Mouse (Mus musculus): ENCODE data around the gene Katnbl1.

DNA sequence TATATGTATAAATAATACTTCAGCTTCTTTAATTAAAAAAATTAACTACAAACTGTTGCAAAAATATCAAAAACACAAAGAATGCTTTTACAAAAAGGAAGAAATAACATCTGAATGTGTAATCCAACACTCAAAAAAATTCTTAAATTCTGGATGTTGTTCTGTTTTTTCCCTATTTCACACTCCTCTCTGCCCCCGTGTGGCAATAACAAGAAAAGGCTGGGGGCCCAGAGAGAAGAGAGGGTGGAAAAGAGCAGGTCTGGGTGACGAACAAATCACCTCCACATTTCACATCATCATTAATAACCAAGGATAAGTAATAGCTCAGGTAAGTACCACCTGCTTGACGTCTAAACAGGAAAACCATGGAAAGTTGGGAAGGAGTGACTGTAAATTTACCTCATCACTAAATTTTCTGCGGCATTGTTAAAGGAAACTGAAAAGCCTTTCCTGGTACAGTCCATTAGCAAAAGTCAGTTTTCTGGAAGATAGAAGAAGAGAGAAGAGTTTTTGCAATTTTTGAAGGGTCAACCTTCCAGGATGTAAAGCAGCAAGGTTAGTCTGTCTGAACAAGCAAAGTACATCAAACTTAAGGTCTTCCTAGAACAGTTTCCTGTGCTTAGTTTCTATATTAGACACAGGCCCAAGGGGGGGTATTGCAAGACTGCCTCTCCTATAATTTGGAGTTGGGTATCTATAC lies 70.7 kb downstream of the Katnbl1 start:
- TF ChIP-seq POLR2A (IDR thresholded peaks at IDR 0.05; ENCODE audit: low read depth, low read length): no peak
- TF ChIP-seq CTCF (conservative IDR thresholded peaks at IDR 0.05; ENCODE audit: insufficient read depth, insufficient read length, low read depth, low read length): peak; percentile 35

Measured in kidney, adult 2 months (tissue).